Mouse (Mus musculus) embryonic facial prominence, embryonic 13.5 days (tissue): ENCODE data around the gene Cnnm4. TPM values are rescaled to one million over a fixed set of nuclear protein-coding genes. Genes with fewer than 3 reads are reported as not detected.

Experiments used
- ATAC-seq: fragments of 200-750 bp; cut with Nextera tagmentation; 2 replicates; pipeline ENCODE4 v1.8.0; 2017; ENCODE audit warnings: low read depth; ENCODE audit not compliant: insufficient number of reproducible peaks, insufficient read depth, low FRiP score, low TSS enrichment
- H3K27ac ChIP-seq: fragments of 300-500 bp; sonication (generic); 2 replicates; pipeline ENCODE4 v1.5.1; 2015; ENCODE audit warnings: moderate library complexity, mild to moderate bottlenecking, inconsistent platforms
- H3K27me3 ChIP-seq: fragments of 300-500 bp; sonication (generic); 2 replicates; pipeline ENCODE4 v1.6.1; 2015; ENCODE audit warnings: mild to moderate bottlenecking, inconsistent platforms
- H3K36me3 ChIP-seq: fragments of 300-500 bp; sonication (generic); 2 replicates; pipeline ENCODE4 v1.6.1; 2015; ENCODE audit warnings: mild to moderate bottlenecking, inconsistent platforms
- H3K4me1 ChIP-seq: fragments of 300-500 bp; sonication (generic); 2 replicates; pipeline ENCODE4 v1.6.1; 2015; ENCODE audit warnings: inconsistent platforms
- H3K4me2 ChIP-seq: fragments of 300-500 bp; sonication (generic); 2 replicates; pipeline ENCODE4 v1.6.1; 2015; ENCODE audit warnings: moderate library complexity, mild to moderate bottlenecking, inconsistent platforms
- H3K4me3 ChIP-seq: fragments of 300-500 bp; sonication (generic); 2 replicates; pipeline ENCODE4 v1.5.1; 2015; ENCODE audit warnings: mild to moderate bottlenecking, inconsistent platforms
- H3K9ac ChIP-seq: fragments of 300-500 bp; sonication (generic); 2 replicates; pipeline ENCODE4 v1.6.1; 2015; ENCODE audit warnings: mild to moderate bottlenecking, inconsistent platforms
- H3K9me3 ChIP-seq: fragments of 300-500 bp; sonication (generic); 2 replicates; pipeline ENCODE4 v1.6.1; 2016; ENCODE audit warnings: inconsistent platforms
- WGBS: fragments of 180-500 bp; shearing (Covaris S2); methylation state at CpG from one replicate; pipeline ENCODE4 v1.1.7; 2015; ENCODE audit warnings: mixed read lengths; 5-methylcytosine and 5-hydroxymethylcytosine counted together
- polyA plus RNA-seq: library from polyadenylated mRNA; unstranded; fragments of >200 nt; fragmentation: Nextera tagmentation; extraction: Ambion mirVana; gene quantifications from 2 replicates; pipeline ENCODE4 v1.2.1, GENCODE M21; 2015

Gene Cnnm4
- polyA plus RNA-seq, 1 experiment from 2014 or later: 15.6 TPM

DNA sequence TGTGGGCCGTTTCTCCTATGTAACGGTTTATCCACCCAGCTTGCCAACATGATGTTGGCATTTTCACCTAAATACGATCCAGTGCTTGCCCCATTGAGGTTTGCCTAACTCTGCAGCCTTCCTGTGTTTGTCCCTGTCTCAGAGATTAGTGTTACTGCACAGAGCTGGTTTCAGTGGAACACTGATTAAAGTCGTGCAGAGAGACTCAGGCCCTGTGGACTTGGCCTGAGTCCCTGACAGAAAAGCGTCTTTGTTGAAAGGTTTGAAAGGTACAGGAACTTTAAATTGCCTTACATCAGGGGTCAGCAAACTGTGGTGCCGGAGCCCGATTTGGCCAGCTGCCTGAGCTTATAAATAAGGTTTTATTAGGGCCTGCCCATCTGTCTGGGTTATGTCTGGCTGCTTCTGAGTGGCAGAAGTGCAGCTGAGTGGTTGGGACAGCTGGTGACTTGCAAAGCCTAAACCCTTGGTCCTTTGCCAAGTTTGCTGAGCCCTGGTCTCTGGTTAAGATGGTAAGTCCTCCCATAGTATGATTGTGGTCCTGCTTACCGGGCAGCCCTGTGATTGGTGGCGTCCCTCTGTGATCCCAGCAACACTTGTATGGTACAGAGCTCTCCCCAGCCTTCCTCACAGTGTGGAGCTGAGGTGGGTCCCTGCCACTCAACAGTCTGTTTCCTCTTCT lies 52.1 kb downstream of the Cnnm4 start:
- H3K27ac ChIP-seq: no peak overlapping the region
- no peak overlapping the region for H3K9ac ChIP-seq
- peaks cover 87% of the 10 kb centered on the region for H3K36me3 ChIP-seq
- peaks cover 2% of the 10 kb centered on the region; the same call in 1 of the 2 replicates for H3K4me1 ChIP-seq
- H3K9me3 ChIP-seq: no peaks in the 10 kb centered on the region
- no peaks in the 10 kb centered on the region for H3K27me3 ChIP-seq
- no peak overlapping the region for H3K4me3 ChIP-seq
- 77% methylated on average over 9 of the region's 9 CpGs for WGBS
- H3K4me2 ChIP-seq: no peak overlapping the region
- no peak for ATAC-seq

DNA sequence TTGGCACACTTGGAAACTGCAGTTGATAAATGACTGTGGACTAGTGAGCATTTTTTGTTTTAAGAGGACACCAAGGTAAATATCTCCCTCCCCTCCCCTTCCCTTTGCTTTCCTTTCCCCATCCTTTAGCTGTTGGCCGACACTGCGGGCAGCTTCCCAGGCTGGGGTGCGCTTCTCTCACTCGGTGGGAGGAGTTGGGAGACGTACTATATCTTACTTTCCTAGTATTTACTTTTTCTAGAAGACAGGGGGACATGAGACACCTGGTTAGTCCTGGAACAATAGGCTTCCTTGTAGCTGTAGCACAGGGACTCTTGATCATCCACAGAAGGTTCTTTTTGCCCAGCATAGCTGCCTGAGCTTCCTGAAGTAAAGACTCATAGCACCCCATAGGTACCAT lies 52.6 kb downstream of the Cnnm4 start:
- 89% methylated on average over 5 of the region's 5 CpGs for WGBS
- Histone ChIP-seq H3K4me3 (no peak overlapping the region), H3K9me3 (no peaks in the 10 kb centered on the region), H3K9ac (no peak overlapping the region), H3K4me2 (no peak overlapping the region), H3K36me3 (peaks cover 81% of the 10 kb centered on the region), H3K4me1 (peaks cover 4% of the 10 kb centered on the region; the same call in 1 of the 2 replicates), H3K27ac (no peak overlapping the region), H3K27me3 (no peaks in the 10 kb centered on the region)
- no peak for ATAC-seq

DNA sequence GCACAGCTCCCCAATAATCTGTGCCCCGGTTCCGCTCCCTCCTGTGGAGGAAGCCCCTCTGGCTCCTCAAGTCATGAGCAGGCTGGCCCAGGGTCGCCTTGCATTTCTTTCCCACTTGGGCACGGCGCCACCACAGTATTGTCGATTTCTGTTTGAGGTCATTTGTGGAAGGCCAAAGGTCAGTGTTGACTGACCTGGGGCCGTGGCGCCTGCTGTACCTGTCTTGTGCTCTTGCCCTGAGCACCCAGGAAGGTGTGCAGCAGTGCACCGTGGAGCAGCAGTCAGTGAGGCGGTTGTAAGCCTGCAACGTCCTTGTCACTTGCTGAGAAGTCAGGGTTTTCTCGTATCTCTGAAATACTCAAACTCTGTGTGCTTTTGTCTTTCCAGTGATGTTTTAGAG lies 54.4 kb downstream of the Cnnm4 start:
- Histone ChIP-seq H3K4me1 (peaks cover 4% of the 10 kb centered on the region; the same call in 1 of the 2 replicates), H3K4me3 (no peak overlapping the region), H3K4me2 (no peak overlapping the region), H3K9me3 (no peaks in the 10 kb centered on the region), H3K9ac (no peak overlapping the region), H3K27me3 (no peaks in the 10 kb centered on the region), H3K36me3 (peaks cover 64% of the 10 kb centered on the region), H3K27ac (no peak overlapping the region)
- ATAC-seq: no peak
- 86% methylated on average over 12 of the region's 12 CpGs for WGBS

GRCm38 (mm10) chr1:36526903-36527302 lies 55.5 kb downstream of the Cnnm4 start:
- Histone ChIP-seq H3K9me3 (no peaks in the 10 kb centered on the region), H3K4me2 (no peak overlapping the region), H3K27ac (no peak overlapping the region), H3K36me3 (peaks cover 62% of the 10 kb centered on the region), H3K4me1 (peaks cover 4% of the 10 kb centered on the region; the same call in 1 of the 2 replicates), H3K4me3 (no peak overlapping the region), H3K9ac (no peak overlapping the region), H3K27me3 (no peaks in the 10 kb centered on the region)
- 91% methylated on average over 10 of the region's 10 CpGs for WGBS
- no peak for ATAC-seq

DNA sequence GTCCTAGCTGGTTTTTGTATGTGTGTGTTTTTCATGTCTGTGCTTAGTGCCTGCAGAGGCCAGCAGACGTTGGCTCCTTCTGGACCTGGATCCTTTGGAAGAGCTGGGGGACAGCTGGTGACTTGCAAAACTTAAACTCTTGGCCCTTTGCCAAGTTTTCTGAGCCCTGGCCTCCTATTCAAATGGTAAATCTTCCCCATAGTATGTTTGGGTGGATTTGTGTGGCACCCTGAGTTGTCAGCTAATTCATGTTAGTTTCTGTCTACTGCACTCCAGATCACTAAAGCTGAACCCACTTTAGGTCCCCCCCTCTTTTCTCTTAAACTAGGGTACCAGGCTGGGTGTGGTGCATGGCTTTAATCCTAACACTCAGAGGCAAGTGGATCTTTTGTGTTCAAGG lies 56.9 kb downstream of the Cnnm4 start:
- Histone ChIP-seq H3K27me3 (no peaks in the 10 kb centered on the region), H3K9me3 (no peaks in the 10 kb centered on the region), H3K4me1 (peaks cover 4% of the 10 kb centered on the region; the same call in 1 of the 2 replicates), H3K9ac (no peak overlapping the region), H3K27ac (peak overlapping the region; percentile 44; the same call in 1 of the 2 replicates), H3K36me3 (peaks cover 48% of the 10 kb centered on the region), H3K4me3 (no peak overlapping the region), H3K4me2 (no peak overlapping the region)
- no peak for ATAC-seq
- 25% methylated on average over 1 of the region's 1 CpGs for WGBS

DNA sequence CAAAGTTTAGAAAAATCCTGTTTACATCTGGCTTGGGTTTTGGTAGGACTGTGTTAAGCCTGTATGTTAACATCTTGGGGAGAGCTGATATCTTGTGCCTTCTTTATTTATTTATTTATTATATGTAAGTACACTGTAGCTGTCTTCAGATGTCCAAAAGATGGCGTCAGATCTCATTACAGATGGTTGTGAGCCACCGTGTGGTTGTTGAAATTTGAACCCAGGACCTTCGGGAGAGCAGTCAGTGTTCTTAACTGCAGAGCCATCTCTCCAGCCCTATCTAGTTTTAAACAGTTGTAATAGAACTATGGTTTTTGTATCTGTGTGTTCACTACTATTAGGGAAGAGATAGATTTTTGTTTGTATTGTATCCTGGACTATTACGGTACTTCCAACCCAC lies 57.9 kb downstream of the Cnnm4 start:
- Histone ChIP-seq H3K4me3 (no peak overlapping the region), H3K36me3 (peaks cover 39% of the 10 kb centered on the region), H3K4me2 (no peak overlapping the region), H3K27ac (no peak overlapping the region), H3K4me1 (peaks cover 13% of the 10 kb centered on the region; the same call in 1 of the 2 replicates), H3K9ac (no peak overlapping the region), H3K27me3 (no peaks in the 10 kb centered on the region), H3K9me3 (no peaks in the 10 kb centered on the region)
- WGBS: 78% methylated on average over 4 of the region's 4 CpGs
- ATAC-seq: no peak

DNA sequence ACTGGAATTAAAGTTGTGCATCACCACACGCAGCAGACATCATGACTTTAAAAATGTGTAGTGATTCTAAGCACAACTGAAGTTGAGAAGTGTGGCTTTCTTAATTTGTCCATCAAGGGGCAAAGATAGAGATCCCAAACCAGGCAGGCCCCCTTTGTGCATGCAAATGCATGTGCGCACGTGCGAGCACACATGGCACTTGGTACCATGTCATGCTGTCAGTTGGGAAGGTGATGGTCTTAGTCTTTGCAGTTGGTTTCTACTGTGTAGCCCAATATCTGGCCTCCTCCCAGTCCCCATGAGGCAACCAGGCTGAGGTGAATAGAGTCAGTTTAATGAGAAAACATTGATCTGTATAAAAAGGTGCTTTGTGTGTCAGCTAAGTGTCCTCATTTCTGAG lies 58.5 kb downstream of the Cnnm4 start:
- no peak for ATAC-seq
- Histone ChIP-seq H3K4me2 (no peak overlapping the region), H3K27me3 (no peaks in the 10 kb centered on the region), H3K4me1 (peaks cover 16% of the 10 kb centered on the region; the same call in 1 of the 2 replicates), H3K27ac (no peak overlapping the region), H3K4me3 (no peak overlapping the region), H3K9me3 (no peaks in the 10 kb centered on the region), H3K36me3 (peaks cover 33% of the 10 kb centered on the region), H3K9ac (no peak overlapping the region)
- WGBS: 93% methylated on average over 4 of the region's 4 CpGs

GRCm38 (mm10) chr1:36530485-36530884 lies 59.1 kb downstream of the Cnnm4 start:
- Histone ChIP-seq H3K4me3 (no peak overlapping the region), H3K9me3 (no peaks in the 10 kb centered on the region), H3K27ac (no peak overlapping the region), H3K4me1 (peaks cover 16% of the 10 kb centered on the region; the same call in 1 of the 2 replicates), H3K27me3 (no peaks in the 10 kb centered on the region), H3K4me2 (no peak overlapping the region), H3K36me3 (peaks cover 27% of the 10 kb centered on the region), H3K9ac (no peak overlapping the region)
- ATAC-seq: no peak
- 71% methylated on average over 8 of the region's 8 CpGs for WGBS

GRCm38 (mm10) chr1:36530962-36531361 lies 59.5 kb downstream of the Cnnm4 start:
- no peak overlapping the region for H3K4me3 ChIP-seq
- H3K4me2 ChIP-seq: no peak overlapping the region
- H3K27ac ChIP-seq: no peak overlapping the region
- H3K9ac ChIP-seq: no peak overlapping the region
- WGBS: 84% methylated on average over 7 of the region's 7 CpGs
- no peaks in the 10 kb centered on the region for H3K27me3 ChIP-seq
- H3K36me3 ChIP-seq: peaks cover 22% of the 10 kb centered on the region
- H3K9me3 ChIP-seq: no peaks in the 10 kb centered on the region
- H3K4me1 ChIP-seq: peaks cover 16% of the 10 kb centered on the region; the same call in 1 of the 2 replicates
- no peak for ATAC-seq

- WGBS: 93% methylated on average over 12 of the region's 12 CpGs
- no peak for ATAC-seq
- Histone ChIP-seq H3K27ac (no peak overlapping the region), H3K4me3 (no peak overlapping the region), H3K9me3 (no peaks in the 10 kb centered on the region), H3K36me3 (peaks cover 18% of the 10 kb centered on the region), H3K9ac (no peak overlapping the region), H3K27me3 (no peaks in the 10 kb centered on the region), H3K4me1 (peaks cover 16% of the 10 kb centered on the region; the same call in 1 of the 2 replicates), H3K4me2 (no peak overlapping the region)
Measured at GRCm38 (mm10) chr1:36531461-36531860, 60.0 kb downstream of the Cnnm4 start.

DNA sequence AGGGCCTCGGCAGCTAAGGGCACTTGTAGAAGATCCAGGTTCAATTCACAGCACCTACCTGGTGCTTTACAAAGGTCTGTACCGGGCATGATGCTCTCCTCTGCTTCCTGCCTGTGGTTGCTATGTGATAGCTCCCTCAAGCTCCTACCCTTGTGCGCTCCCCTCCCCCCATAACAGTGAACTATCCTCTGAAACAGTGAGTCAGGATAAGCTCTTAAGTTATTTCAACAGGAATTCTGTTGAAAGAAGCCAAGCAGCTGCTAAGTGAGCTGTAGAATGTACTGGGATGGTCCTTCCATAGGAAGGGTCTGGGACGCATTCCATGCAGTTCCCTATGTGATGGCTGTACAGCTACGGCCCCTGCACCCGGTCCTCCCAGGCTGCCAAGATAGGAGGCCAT lies 62.1 kb downstream of the Cnnm4 start:
- no peak overlapping the region for H3K4me2 ChIP-seq
- no peaks in the 10 kb centered on the region for H3K9me3 ChIP-seq
- WGBS: 71% methylated on average over 6 of the region's 6 CpGs
- H3K4me3 ChIP-seq: no peak overlapping the region
- no peak for ATAC-seq
- no peak overlapping the region for H3K9ac ChIP-seq
- peak overlapping the region; percentile 51; the same call in 1 of the 2 replicates for H3K27ac ChIP-seq
- H3K27me3 ChIP-seq: no peaks in the 10 kb centered on the region
- H3K4me1 ChIP-seq: peaks cover 13% of the 10 kb centered on the region; the same call in 1 of the 2 replicates
- H3K36me3 ChIP-seq: peaks cover 19% of the 10 kb centered on the region

- Histone ChIP-seq H3K4me2 (no peak overlapping the region), H3K4me1 (0 out of 2 replicates have a peak, but pooled peaks cover 13% of the 10 kb centered on the region), H3K36me3 (peaks cover 27% of the 10 kb centered on the region), H3K27me3 (no peaks in the 10 kb centered on the region), H3K9ac (no peak overlapping the region), H3K9me3 (no peaks in the 10 kb centered on the region), H3K4me3 (no peak overlapping the region), H3K27ac (no peak overlapping the region)
- 78% methylated on average over 6 of the region's 6 CpGs for WGBS
- ATAC-seq: no peak
Measured at GRCm38 (mm10) chr1:36534595-36535058, 63.2 kb downstream of the Cnnm4 start.
